Mouse (Mus musculus) hindbrain, embryonic 13.5 days (tissue): ENCODE measurements around the gene Nipsnap2. TPM values are rescaled to one million over a fixed set of nuclear protein-coding genes. Genes with fewer than 3 reads are reported as not detected.
"Not testable (repeated sequence)": the region's sequence is repeated elsewhere in the genome, so short reads cannot be mapped to it uniquely, and the experiment has no call there.

Source experiments
- ATAC-seq: fragments of 200-750 bp; cut with Nextera tagmentation; 2 replicates; pipeline ENCODE4 v1.8.0; 2017; ENCODE audit warnings: moderate TSS enrichment; ENCODE audit not compliant: low FRiP score
- H3K27ac ChIP-seq: fragments of 300-500 bp; sonication (generic); 2 replicates; pipeline ENCODE4 v1.5.1; 2015; ENCODE audit warnings: inconsistent platforms, mild to moderate bottlenecking, moderate library complexity
- H3K27me3 ChIP-seq: fragments of 300-500 bp; sonication (generic); 2 replicates; pipeline ENCODE4 v1.6.1; 2015; ENCODE audit warnings: mild to moderate bottlenecking, inconsistent platforms
- H3K36me3 ChIP-seq: fragments of 300-500 bp; sonication (generic); 2 replicates; pipeline ENCODE4 v1.6.1; 2015; ENCODE audit warnings: mild to moderate bottlenecking, inconsistent platforms
- H3K4me1 ChIP-seq: fragments of 300-500 bp; sonication (generic); replicated peaks from 2 replicates; pipeline ENCODE4 v1.6.1; 2015; ENCODE audit warnings: inconsistent platforms
- H3K4me2 ChIP-seq: fragments of 300-500 bp; sonication (generic); 2 replicates; pipeline ENCODE4 v1.6.1; 2015; ENCODE audit warnings: inconsistent platforms, mild to moderate bottlenecking, moderate library complexity
- H3K4me3 ChIP-seq: fragments of 300-500 bp; sonication (generic); 2 replicates; pipeline ENCODE4 v1.5.1; 2015; ENCODE audit warnings: mild to moderate bottlenecking, inconsistent platforms
- H3K9ac ChIP-seq: fragments of 300-500 bp; sonication (generic); 2 replicates; pipeline ENCODE4 v1.6.1; 2015; ENCODE audit warnings: mild to moderate bottlenecking, inconsistent platforms
- H3K9me3 ChIP-seq: fragments of 300-500 bp; sonication (generic); 2 replicates; pipeline ENCODE4 v1.6.1; 2016; ENCODE audit warnings: inconsistent platforms
- WGBS: fragments of 180-500 bp; shearing (Covaris S2); methylation state at CpG from one replicate; pipeline ENCODE4 v1.1.7; 2015; 5-methylcytosine and 5-hydroxymethylcytosine counted together
- polyA plus RNA-seq: library from polyadenylated mRNA; unstranded; fragments of >200 nt; fragmentation: Nextera tagmentation; extraction: Ambion mirVana; gene quantifications from 2 replicates; pipeline ENCODE4 v1.2.1, GENCODE M21; 2015

Gene Nipsnap2
- polyA plus RNA-seq, 1 experiment from 2014 or later, result 89.1 TPM

- Histone ChIP-seq H3K9me3 (no peaks in the 10 kb centered on the region), H3K27me3 (no peaks in the 10 kb centered on the region), H3K4me2 (no peak overlapping the region), H3K4me3 (no peak overlapping the region), H3K4me1 (no peaks in the 10 kb centered on the region), H3K9ac (no peak overlapping the region), H3K36me3 (peaks cover 41% of the 10 kb centered on the region), H3K27ac (no peak overlapping the region)
- 92% methylated on average over 23 of the region's 23 CpGs for WGBS
- no peak for ATAC-seq
These were observed 45.8 kb downstream of the Nipsnap2 start for GRCm38 (mm10) chr5:129770443-129771355.

DNA sequence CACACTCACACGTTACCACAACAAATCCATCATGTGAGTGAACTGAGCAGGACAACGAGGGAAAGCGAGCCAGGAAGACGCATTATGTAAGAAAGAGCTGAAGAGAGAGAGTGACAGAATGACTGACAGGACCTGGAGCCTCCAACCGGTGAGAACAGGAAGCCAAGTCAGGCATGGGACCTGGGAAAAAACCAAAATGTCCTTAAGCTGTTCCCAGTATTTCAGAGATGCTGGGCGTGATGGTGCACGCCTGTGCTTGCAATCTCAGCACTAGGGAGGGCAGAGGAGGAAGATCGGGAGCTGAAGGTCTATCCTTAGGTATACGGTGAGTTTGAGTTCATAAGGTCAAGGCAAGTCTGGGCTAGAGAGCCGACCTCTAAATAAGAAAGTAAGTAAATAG is 47.6 kb downstream of the Nipsnap2 start:
- no peak overlapping the region for H3K4me3 ChIP-seq
- H3K27ac ChIP-seq, result no peak overlapping the region
- ATAC-seq, result no peak
- H3K4me1 ChIP-seq, result no peaks in the 10 kb centered on the region
- no peak overlapping the region for H3K4me2 ChIP-seq
- no peaks in the 10 kb centered on the region for H3K9me3 ChIP-seq
- no peak overlapping the region for H3K9ac ChIP-seq
- WGBS, result 92% methylated on average over 10 of the region's 10 CpGs
- H3K36me3 ChIP-seq, result peaks cover 30% of the 10 kb centered on the region
- H3K27me3 ChIP-seq, result no peaks in the 10 kb centered on the region

DNA sequence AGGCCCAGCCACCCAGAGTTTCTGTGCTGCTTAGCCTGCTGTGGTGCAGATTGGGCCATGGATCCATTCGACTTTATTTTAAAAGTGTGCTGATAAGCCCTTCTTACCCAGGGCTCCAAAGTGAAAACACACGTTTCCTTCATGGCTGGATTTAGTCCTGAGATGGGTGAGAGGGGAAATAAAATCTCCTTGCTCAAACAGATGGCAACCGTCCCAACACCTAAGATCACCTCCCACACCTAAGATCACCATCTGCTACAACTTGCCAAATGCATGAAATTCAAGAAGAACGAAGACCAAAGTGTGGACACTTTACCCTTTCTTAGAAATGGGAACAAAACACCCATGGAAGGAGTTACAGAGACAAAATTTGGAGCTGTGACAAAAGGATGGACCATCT is 48.5 kb downstream of the Nipsnap2 start:
- H3K9ac ChIP-seq, H3K4me3 ChIP-seq, H3K27me3 ChIP-seq, H3K4me1 ChIP-seq, H3K27ac ChIP-seq, ATAC-seq, H3K4me2 ChIP-seq, H3K9me3 ChIP-seq: not testable (repeated sequence)
- WGBS, result 88% methylated on average over 4 of the region's 4 CpGs
- H3K36me3 ChIP-seq, result peaks cover 21% of the 10 kb centered on the region

GRCm38 (mm10) chr5:129774661-129775060 is 49.8 kb downstream of the Nipsnap2 start:
- Histone ChIP-seq H3K4me2 (no peak overlapping the region), H3K27ac (no peak overlapping the region), H3K36me3 (peaks cover 16% of the 10 kb centered on the region; the same call in 1 of the 2 replicates), H3K4me1 (peaks cover 10% of the 10 kb centered on the region), H3K27me3 (no peaks in the 10 kb centered on the region), H3K9me3 (no peaks in the 10 kb centered on the region), H3K4me3 (no peak overlapping the region), H3K9ac (no peak overlapping the region)
- ATAC-seq, result no peak
- WGBS, result 94% methylated on average over 3 of the region's 3 CpGs

DNA sequence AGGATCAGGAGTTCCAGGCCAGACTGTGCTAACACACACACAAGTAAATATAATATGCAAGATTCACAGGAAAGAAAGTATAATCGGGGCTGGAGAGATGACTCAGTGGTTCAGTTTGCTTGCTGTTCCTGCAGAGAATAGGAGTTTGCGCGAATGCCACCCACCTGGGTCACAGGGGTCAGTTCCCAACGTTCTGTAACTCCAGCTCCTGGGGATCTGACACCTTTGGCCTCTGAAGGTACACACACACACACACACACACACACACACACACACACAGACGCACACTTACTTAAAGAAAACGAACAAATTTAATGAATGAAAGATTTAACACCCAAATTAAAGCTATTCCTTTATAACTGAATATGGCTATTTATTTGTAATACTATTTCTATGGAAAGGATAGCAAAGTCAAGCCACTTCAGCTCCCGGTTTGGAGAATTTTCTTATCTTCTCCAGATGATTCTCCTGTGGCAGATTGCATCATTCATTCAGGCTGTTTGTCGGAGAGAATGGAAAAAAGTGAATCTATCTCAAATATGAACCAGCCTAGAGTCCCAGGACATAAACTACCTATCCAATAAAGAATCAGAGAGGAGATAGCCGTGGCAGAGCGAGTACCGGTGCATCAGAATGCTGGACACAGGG is 53.6 kb downstream of the Nipsnap2 start:
- ATAC-seq, result no peak
- no peaks in the 10 kb centered on the region for H3K9me3 ChIP-seq
- H3K9ac ChIP-seq, result peak overlapping the region; percentile 75
- no peak overlapping the region for H3K27ac ChIP-seq
- WGBS, result 40% methylated on average over 11 of the region's 11 CpGs
- no peaks in the 10 kb centered on the region for H3K27me3 ChIP-seq
- no peaks in the 10 kb centered on the region; the same call in 1 of the 2 replicates for H3K36me3 ChIP-seq
- peaks cover 14% of the 10 kb centered on the region for H3K4me1 ChIP-seq
- peak overlapping the region; percentile 84 for H3K4me2 ChIP-seq
- H3K4me3 ChIP-seq, result peak overlapping the region; percentile 52

DNA sequence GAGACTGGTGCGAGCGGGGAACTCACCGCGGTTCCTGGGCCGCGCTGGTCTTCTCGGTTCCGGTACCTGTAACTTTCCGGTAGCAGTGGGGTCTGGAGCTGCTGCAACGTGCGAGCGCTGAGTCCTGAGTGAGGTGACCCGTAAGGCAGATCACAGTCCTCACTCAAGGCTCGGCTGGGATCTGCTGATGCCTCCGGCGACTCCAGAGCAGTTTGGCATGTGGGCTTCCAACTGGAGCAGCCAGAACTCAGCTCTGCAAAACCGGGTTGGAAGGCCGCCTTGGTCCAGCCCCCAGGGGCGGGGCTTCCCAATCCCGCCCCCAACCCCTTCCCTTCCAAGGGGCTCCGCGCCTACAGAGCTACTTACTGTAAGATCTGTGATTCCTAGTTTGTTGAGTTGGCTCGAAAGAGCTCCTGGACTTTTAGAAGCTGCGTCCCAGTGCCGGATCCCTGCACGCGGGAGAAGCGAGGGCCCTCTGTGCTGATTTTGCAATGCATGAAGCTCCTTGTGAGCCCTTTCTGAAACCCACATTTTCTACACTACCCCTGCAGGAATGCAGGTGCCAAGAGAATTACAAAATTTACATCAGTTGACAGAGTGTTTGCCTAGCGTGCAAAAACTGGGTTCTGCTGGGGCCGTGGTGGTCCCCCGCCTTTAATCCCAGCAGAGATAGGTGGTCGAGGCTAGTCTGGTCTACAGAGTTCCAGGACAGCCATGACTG is 54.3 kb downstream of the Nipsnap2 start:
- Histone ChIP-seq H3K27me3 (no peaks in the 10 kb centered on the region), H3K4me1 (peaks cover 14% of the 10 kb centered on the region), H3K36me3 (no peaks in the 10 kb centered on the region; the same call in 1 of the 2 replicates), H3K9me3 (no peaks in the 10 kb centered on the region), H3K9ac (peak overlapping the region; percentile 75), H3K4me3 (peak overlapping the region; percentile 52), H3K27ac (no peak overlapping the region), H3K4me2 (peak overlapping the region; percentile 84)
- 3% methylated on average over 32 of the region's 32 CpGs for WGBS
- peak; percentile 91 for ATAC-seq

DNA sequence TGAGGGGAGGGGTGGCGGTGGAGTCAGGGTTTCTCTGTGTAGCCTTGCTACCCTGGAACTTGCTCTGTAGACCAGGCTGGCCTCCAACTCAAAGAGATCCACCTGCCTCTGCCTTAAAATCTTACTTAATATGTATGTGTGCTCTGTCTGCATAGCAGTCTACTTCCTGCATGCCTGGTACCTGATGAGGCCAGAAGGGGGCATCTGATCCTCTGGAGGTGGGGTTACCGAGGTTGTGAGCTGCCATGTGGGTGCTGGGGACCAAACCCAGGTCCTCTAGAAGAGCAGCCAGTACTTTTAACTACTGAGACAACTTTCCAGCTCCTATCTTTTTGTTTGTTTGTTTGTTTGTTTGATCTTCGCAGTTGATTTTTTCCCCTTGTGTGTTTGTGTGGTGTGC is 55.3 kb downstream of the Nipsnap2 start:
- WGBS, result 93% methylated on average over 3 of the region's 3 CpGs
- no peak overlapping the region for H3K9ac ChIP-seq

GRCm38 (mm10) chr5:129782211-129782610 is 57.3 kb downstream of the Nipsnap2 start:
- H3K9ac ChIP-seq, result no peak overlapping the region
- no peak for ATAC-seq
- no peak overlapping the region for H3K27ac ChIP-seq
- WGBS, result 49% methylated on average over 3 of the region's 3 CpGs
- H3K36me3 ChIP-seq, result no peaks in the 10 kb centered on the region
- no peak overlapping the region for H3K4me2 ChIP-seq
- no peaks in the 10 kb centered on the region for H3K9me3 ChIP-seq
- no peaks in the 10 kb centered on the region for H3K27me3 ChIP-seq
- H3K4me3 ChIP-seq, result no peak overlapping the region
- H3K4me1 ChIP-seq, result peaks cover 20% of the 10 kb centered on the region

More for the DNA sequence above, 55.3 kb downstream of the Nipsnap2 start:
- H3K4me2 ChIP-seq, result no peak overlapping the region
- H3K27ac ChIP-seq, result no peak overlapping the region
- H3K9me3 ChIP-seq, result no peaks in the 10 kb centered on the region
- no peak for ATAC-seq
- H3K36me3 ChIP-seq, result no peaks in the 10 kb centered on the region
- no peaks in the 10 kb centered on the region for H3K27me3 ChIP-seq
- H3K4me3 ChIP-seq, result no peak overlapping the region
- peaks cover 14% of the 10 kb centered on the region for H3K4me1 ChIP-seq

DNA sequence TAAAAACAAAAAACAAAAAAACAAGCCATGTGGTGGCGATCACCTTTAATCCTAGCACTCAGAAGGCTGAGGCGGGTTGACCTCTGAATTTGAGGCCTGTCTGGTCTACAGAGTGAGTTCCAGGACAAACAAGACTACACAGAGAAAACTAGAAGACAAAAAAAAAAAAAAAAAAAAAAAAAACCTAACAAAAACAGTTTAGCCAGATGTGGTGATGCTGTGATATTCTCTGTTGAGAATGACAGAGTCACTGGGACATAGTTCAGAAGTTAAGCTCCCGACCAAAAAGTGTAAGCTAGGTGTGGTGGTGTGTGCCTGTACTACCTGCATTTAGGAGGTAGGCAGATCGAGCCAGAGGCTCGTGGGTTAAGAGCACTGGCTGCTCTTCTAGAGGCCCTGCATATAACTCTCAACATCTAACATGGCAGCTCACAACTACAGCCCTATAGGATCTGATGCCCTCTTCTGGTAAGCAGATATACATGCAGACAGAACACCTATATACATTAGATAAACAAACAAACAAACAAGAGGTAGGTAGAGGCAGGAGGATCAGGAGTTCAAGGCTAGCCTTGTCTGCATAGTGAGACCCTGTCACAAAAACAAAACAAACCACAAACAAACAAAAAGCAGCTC is 60.5 kb downstream of the Nipsnap2 start:
- no peaks in the 10 kb centered on the region for H3K9me3 ChIP-seq
- ATAC-seq, result no peak
- no peak overlapping the region for H3K9ac ChIP-seq
- no peaks in the 10 kb centered on the region for H3K27me3 ChIP-seq
- H3K27ac ChIP-seq, result no peak overlapping the region
- 93% methylated on average over 5 of the region's 5 CpGs for WGBS
- 0 out of 2 replicates have a peak overlapping the region, but pooled peaks have one; percentile 60 for H3K4me2 ChIP-seq
- no peak overlapping the region for H3K4me3 ChIP-seq
- H3K36me3 ChIP-seq, result peaks cover 19% of the 10 kb centered on the region
- H3K4me1 ChIP-seq, result peaks cover 25% of the 10 kb centered on the region

DNA sequence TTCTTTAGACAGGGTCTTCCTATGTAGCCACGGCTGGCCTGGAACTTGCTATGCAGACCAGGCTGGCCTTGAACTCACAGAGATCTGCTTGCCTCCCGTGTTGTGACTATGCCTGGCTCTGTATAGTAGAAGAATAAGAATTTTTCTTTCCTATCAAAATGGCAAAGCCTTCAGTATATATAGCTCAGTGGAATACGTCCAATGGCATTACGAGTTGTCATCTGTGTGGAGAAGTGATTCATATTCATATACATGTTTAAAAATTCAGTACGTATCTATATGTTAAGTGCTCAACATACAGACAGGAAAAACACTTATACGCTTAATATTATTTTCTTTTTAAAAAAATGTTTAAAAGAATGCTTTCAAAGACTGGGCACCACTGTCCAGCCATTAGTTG is 61.3 kb downstream of the Nipsnap2 start:
- 84% methylated on average over 6 of the region's 6 CpGs for WGBS
- H3K27ac ChIP-seq, result peak overlapping the region; percentile 96
- peak overlapping the region; percentile 75 for H3K4me3 ChIP-seq
- H3K4me1 ChIP-seq, result peaks cover 25% of the 10 kb centered on the region
- H3K27me3 ChIP-seq, result no peaks in the 10 kb centered on the region
- ATAC-seq, result no peak
- peak overlapping the region; percentile 60 for H3K4me2 ChIP-seq
- H3K9me3 ChIP-seq, result no peaks in the 10 kb centered on the region
- peaks cover 25% of the 10 kb centered on the region for H3K36me3 ChIP-seq
- H3K9ac ChIP-seq, result peak overlapping the region; percentile 87

DNA sequence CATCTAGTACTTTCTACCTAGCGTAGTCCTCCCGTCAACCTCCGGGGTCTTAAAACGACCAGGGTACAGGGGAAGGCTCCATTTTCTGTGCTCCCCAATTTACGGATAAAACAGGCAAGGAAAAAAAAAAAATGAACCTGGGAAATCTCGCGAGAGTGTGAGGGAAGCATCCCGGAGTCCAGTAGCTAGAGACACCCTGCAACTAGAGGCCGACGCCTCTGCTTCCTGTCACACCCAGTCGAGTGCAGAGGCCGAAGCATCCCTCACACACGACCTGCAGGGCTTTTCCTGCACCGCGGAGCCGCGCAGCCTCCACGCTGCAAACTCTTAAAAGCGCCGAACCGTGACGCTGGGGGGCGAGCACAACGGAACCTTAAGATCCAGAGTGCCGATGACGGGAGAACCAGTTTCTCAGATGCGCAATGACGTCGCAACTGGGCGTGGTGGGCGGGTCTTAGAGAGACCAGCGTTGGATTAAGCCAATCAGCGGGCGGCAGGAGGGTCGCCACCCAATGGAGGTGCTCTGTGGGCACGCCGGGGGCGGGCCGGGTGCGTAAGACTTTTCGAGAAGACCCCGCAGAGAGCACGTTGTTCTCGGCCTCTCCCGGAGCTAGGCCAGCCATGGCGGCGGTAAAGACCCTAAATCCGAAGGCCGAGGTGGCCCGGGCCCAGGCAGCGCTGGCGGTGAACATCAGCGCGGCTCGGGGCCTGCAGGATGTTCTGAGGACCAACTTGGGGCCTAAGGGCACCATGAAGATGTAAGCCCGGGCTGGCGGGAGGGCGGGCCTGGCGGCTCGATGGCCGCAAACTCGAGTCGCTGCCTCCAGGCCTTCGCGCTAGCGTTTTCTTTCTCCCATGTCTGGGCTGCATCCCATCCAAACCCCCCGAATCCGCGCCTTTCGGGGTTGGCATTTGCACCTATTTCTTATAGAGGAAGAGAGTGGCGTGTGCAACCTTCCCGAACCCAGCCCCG is 62.2 kb downstream of the Nipsnap2 start, which contains the start of gene Psph:
Gene Psph, minus strand, starts transcription at position 632 of the 973 bp plus-strand sequence.
- peak; percentile 99 for ATAC-seq
- H3K4me1 ChIP-seq, result peaks cover 25% of the 10 kb centered on the region
- H3K4me2 ChIP-seq, result peak within 1 kb of the TSS; percentile 89

More for the DNA sequence above, 62.2 kb downstream of the Nipsnap2 start, which contains the start of gene Psph:
- H3K9me3 ChIP-seq, result no peaks in the 10 kb centered on the region
- no peaks in the 10 kb centered on the region for H3K27me3 ChIP-seq
- H3K4me3 ChIP-seq, result peak within 1 kb of the TSS; percentile 75
- peak within 1 kb of the TSS; percentile 96 for H3K27ac ChIP-seq
- H3K9ac ChIP-seq, result peak within 1 kb of the TSS; percentile 87
- peaks cover 33% of the 10 kb centered on the region for H3K36me3 ChIP-seq
- WGBS, result under 1% methylated on average over 73 of the region's 73 CpGs
